Mouse (Mus musculus) spleen, postnatal 36 days (tissue): ENCODE data around the gene Gm49378.

Experiments
- DNase-seq, 2 experiments: peaks; one replicate each; pipeline ENCODE4 v3.0.0; 2022; ENCODE audit warnings: low spot score in 2 of 2, mixed read lengths in 1 of 2

The Gm49378 gene

DNA sequence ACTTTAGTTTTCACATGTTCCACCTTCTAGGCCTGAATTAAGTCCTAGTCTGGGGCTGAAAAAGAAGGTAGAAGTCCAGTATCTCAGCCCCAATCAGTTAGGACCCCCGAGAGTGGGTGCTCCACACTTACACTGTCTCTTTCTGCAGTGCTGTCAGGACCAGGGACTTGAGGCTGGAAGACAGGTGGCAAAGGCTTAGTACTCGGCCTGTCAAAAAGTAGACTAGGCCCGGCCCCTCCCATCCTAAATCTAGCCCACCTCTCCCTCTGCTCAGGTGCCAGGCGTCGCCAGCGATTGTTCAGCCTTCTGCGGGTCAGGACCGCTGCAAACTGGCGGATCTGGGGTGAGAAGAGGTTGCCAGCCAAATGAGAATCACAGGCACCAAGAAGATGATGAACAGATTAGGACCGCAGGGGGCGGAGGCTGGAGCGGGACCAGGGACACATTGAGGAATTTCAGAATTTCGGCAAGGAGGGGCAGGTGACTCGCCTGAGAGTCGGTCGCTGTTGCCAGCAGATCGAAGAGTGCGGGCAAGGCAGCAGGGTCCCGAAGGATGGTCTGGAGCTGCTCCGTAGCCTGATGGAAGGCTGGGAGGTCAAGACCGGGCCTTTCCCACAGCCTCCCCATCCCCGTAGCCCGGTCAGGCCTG is 2.7 kb downstream of the Gm49378 start:
- DNase-seq, result no peak

- peak; percentile 48 to 62 for DNase-seq
Observed at GRCm38 (mm10) chr14:55629312-55629711, 8.4 kb downstream of the Gm49378 start.

GRCm38 (mm10) chr14:55628077-55628827 is 9.4 kb downstream of the Gm49378 start:
- DNase-seq, result no peak

DNA sequence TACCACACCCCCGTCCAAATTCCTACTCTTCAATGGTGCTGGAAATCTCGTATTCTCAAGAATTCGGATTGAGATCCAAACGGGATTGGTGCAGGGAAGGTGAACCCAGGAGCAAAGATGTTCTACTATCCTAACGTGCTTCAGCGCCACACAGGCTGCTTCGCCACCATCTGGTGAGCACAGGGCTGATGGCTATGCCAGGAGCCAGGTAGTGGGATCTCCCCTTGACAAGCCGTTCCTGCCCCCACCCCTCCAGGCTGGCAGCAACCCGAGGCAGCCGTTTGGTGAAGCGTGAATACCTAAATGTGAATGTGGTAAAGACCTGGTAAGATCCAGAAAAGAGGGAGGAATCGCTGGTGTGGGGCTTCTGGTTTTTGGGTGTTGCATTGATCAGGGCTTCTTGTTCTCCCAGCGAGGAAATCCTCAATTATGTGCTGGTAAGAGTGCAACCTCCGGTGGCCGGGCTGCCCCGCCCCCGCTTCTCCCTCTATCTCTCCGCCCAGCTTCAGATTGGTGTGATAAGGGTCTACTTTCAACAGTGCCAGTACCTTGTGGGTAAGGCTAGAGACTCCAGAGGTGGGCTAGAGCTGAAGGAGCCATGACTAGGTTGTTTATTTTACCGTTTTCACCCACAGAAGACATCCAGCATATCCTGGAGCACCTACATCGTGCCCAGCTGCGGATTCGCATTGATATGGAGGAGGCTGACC is 19.1 kb downstream of the Gm49378 start:
- DNase-seq, result peak in 1 of 2 experiments; percentile 17

DNA sequence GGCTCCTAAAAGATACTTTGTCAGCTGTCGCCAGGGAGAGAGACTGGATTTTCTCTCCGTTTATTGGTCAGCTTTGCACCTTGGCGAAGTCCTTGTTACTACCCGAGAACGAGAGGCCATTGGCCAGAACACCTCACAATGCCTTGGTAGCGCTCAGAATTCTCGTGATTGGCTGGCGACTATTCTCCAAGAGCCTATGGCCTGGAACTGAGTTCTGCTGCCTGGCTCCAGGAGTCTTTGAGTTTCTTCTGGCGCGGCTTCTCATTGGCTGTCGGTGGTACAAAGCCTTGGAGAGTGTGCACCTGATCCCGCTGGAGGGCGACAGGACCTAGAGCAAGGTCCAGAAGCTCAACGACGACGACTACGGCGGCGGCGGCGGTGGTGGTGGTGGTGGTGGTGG is 19.9 kb downstream of the Gm49378 start, which contains the start of gene Rec8:
Gene Rec8, plus strand, starts transcription at position 216 of the 400 bp plus-strand sequence.
- peak in 1 of 2 experiments; percentile 17 for DNase-seq

- no peak for DNase-seq
Observed at GRCm38 (mm10) chr14:55616844-55617243, 20.9 kb downstream of the Gm49378 start.

GRCm38 (mm10) chr14:55615876-55616275 is 21.8 kb downstream of the Gm49378 start:
- DNase-seq, result no peak

DNA sequence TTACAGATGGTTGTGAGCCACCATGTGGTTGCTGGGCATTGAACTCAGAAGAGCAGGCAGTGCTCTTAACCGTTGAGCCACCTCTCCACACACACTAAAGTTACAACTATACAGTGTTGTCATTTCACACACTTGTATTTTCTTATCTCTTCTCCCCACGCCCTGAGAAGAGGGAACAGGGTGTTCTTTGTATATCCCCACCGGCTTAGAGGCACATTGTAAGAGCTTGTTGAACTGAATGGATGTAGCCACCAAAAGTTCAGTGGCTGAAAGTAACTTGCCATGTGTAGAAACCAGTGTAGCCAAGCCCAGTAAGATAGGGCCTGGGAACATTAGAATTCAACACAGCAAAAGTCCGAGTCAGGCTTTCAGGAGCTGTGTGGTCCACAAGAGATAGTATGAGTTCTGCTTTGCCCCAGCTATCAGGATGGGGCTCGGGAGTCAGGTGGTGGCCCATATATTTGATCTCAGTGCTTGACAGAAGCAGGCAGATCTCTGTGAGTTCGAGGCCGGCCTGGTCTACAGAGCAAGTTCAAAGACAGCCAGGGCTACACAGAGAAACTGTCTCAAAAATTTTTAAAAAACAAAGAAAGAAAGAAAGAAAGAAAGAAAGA is 23.0 kb downstream of the Gm49378 start:
- DNase-seq, result no peak

- no peak for DNase-seq
Observed at GRCm38 (mm10) chr14:55613346-55613745, 24.3 kb downstream of the Gm49378 start.

DNA sequence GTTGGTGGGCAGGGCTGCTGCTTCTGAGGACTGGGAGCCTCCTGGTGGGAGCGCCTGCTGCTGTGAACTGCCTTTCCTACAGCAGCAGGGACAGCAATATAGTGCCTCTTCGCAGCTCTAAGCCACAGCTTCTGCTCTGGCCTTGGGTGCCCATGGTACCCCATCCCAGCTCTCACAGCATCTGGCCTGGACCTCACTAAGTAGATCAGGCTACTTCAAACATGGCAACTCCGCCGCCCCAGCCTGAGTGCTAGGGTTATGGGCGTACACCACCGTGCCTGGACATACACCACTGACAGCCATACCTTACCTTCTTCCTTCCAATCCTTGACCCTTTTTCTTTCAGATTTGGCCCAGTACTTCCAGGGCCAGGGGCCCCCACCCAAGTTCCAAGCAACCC is 29.4 kb downstream of the Gm49378 start:
- DNase-seq, result no peak

- DNase-seq, result no peak
Observed at GRCm38 (mm10) chr14:55605743-55606459, 31.8 kb downstream of the Gm49378 start.

- DNase-seq, result no peak
Observed at GRCm38 (mm10) chr14:55604823-55605222, 32.9 kb downstream of the Gm49378 start.

GRCm38 (mm10) chr14:55603633-55604576 is 33.8 kb downstream of the Gm49378 start:
- DNase-seq, result peak; percentile 96

DNA sequence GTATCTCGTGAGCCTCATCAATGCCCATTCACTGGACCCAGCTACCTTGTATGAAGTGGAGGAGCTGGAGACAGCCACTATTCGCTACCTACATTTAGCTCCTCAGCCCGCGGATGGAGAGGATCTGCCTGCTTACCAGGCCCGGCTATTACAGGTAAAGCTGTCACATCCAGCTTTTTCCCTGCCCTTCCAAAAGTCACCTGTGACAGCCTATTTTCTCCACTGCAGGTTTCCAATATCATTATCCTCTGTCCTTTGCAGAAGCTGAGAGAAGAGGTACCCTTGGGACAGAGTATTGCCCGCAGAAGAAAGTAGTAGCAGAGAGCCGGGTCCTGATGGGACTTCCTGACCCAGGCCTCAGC is 34.4 kb downstream of the Gm49378 start, which contains the start of gene Irf9:
Gene Irf9, plus strand, starts transcription at position 301 of the 362 bp plus-strand sequence.
- no peak for DNase-seq

DNA sequence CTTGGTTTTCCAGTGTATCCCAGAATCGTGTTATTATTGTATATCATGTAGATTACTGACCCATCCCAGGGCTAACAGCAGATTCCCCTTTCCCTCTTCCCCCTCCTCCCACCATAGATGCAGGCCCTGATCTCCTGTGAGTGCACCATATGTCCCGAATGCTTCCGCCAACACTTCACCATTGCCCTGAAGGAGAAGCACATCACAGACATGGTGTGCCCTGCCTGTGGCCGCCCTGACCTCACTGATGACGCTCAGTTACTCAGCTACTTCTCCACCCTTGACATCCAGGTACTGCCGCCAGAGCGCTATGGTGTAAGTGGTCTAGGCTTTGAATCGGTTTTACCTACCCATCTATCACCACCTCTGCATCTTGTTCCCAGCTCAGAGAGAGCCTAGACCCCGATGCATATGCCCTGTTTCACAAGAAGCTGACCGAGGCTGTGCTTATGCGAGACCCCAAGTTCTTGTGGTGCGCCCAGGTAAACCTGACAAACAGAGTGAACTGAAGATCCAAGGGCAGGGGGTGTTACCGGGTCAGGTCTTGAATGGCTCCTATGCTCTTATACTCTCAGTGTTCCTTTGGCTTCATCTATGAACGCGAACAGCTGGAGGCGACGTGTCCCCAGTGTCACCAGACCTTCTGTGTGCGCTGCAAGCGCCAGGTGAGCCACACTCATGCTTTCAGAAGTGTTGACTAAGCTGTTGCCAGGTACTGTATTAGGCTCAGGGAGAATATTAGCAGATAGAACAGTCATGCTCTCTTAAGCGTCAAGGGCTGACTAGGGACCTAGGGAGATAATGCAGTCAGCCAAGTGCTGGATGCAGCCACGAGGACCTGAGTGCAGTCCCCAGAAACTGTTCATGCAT is 38.9 kb downstream of the Gm49378 start:
- DNase-seq, result no peak

- no peak for DNase-seq
Observed at GRCm38 (mm10) chr14:55596036-55596690, 41.5 kb downstream of the Gm49378 start.

GRCm38 (mm10) chr14:55592226-55592625 is 45.5 kb downstream of the Gm49378 start:
- no peak for DNase-seq

- DNase-seq, result peak; percentile 95 to 96
Observed at GRCm38 (mm10) chr14:55591331-55591891, 46.3 kb downstream of the Gm49378 start, which contains the start of gene Rnf31. Gene Rnf31 (plus strand): TSS chr14:55591708.
